Mouse (Mus musculus) brain, embryonic 14.5 days (tissue): ENCODE data around the gene Spata20.

ENCODE experiments used
- CTCF ChIP-seq: fragments of 200-500 bp; IDR thresholded peaks from 2 replicates; pipeline ENCODE4 v1.5.1; 2012; ENCODE audit warnings: inconsistent platforms, mild to moderate bottlenecking, moderate library complexity, borderline replicate concordance; ENCODE audit not compliant: insufficient read depth, insufficient read length; ENCODE audit errors: extremely low read depth
- POLR2A ChIP-seq: fragments of 200-500 bp; IDR thresholded peaks from 2 replicates; pipeline ENCODE4 v1.6.1; 2012; ENCODE audit warnings: mild to moderate bottlenecking, inconsistent platforms, borderline replicate concordance; ENCODE audit not compliant: poor library complexity, insufficient read depth, insufficient read length, severe bottlenecking; ENCODE audit errors: extremely low read depth

DNA sequence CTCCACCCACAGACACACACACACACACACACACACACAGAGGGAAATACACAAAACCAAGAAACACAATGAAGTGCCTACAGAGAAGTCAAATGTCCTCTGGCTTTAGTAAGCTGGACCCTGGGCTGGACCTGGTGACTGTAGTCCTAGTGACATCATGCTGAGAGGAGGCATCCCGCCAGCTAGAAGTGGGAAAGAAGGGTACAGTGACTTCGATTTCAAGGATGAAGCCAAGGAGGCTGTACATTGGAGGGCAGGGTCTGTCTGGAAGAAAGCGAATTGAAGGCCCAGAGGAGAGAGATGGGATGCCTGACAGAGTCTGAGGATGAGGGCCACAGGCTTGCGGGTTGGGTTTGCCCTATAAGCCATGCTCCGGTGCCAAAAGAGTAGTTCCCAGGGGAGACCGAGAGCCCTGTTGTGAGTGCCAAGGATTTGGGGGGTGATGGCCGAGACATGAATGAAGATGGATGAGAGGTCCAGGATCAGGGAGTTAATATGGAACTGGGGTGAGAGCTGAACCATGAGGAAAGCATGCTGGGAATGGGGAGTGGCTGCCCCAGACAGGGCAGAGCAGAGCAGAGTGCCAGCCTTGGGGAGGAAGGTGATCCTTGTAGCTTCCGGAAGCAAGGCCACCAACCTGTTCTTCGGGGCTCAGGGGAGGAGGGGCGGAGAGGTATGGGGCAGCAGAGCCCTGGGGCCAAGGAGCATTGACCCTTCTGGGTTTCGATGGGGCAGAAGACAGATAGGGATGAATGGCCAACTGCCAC lies 3.0 kb upstream of the Spata20 start:
- TF ChIP-seq CTCF (no peak), POLR2A (no peak)
